Comparison of ENCODE assay signal across 8 mouse cellular contexts in the genomic region with DNA sequence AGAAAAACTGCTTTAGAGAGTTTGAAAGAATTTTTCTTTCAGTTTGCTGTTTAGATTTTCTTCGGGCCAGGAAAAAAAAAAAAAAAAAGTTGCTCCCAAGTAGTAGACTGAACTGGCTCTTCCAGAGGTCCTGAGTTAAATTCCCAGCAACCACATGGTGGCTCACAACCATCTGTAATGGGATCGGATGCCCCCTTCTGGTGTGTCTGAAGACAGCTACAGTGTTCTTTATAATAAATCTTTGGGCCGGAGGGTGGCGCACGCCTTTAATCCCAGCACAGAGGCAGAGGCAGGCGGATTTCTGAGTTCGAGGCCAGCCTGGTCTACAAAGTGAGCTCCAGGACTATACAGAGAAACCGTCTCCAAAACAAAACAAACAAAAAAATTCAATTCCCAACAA. TPM values are rescaled to one million over a fixed set of nuclear protein-coding genes. Genes with fewer than 3 reads are reported as not detected.
DNase-seq lines count a peak whose midpoint lies in the region; ATAC-seq and TF ChIP-seq lines count a peak whose summit lies in the region.
"Not testable (repeated sequence)": the region's sequence is repeated elsewhere in the genome, so short reads cannot be mapped to it uniquely, and the experiment has no call there.

No protein-coding gene starts in this region.

- H3K4me2 ChIP-seq in intestine, embryonic 14.5 days (ENCODE audit: low read length), result peak overlapping the region; percentile 65
- peak overlapping the region; percentile 49 for H3K4me2 ChIP-seq in lung, embryonic 16.5 days (ENCODE audit: low read depth, low read length)

- not testable (repeated sequence) for H3K9me3 ChIP-seq in MEL (replicated peaks; ENCODE audit: insufficient read depth, low read length); intestine, embryonic 14.5 days (ENCODE audit: control insufficient read depth, low read length); lung, embryonic 16.5 days (ENCODE audit: control insufficient read depth, low read length)

- TF ChIP-seq CTCF in MEL (IDR thresholded peaks at IDR 0.05 in 2 of 3, conservative IDR thresholded peaks at IDR 0.05 in 1 of 3; ENCODE audit: control insufficient read depth in 1 of 3, insufficient read depth in 1 of 3, low read depth in 2 of 3, low read length in 3 of 3, poor library complexity in 1 of 3, severe bottlenecking in 1 of 3), result peak; percentile 14 to 80 (median 27); a peak in 4 of 6 replicates
- TF ChIP-seq CTCF in cortical plate, adult 2 months (IDR thresholded peaks at IDR 0.05; ENCODE audit: extremely low read depth, insufficient read depth, low read length), result 0 out of 2 replicates have a peak, but pooled peaks have one; percentile 11

- peak overlapping the region; percentile 86 for H3K27ac ChIP-seq in MEL (ENCODE audit: control insufficient read depth, low read depth, low read length)
- H3K27ac ChIP-seq in cortical plate, adult 2 months (ENCODE audit: insufficient read depth, low read length), result not testable (repeated sequence)
- peak overlapping the region; percentile 80 for H3K27ac ChIP-seq in intestine, embryonic 14.5 days (ENCODE audit: low read depth)
- peak overlapping the region; percentile 98 for H3K27ac ChIP-seq in lung, embryonic 16.5 days (ENCODE audit: low read length)

- peak; percentile 24 for TF ChIP-seq RAD21 in MEL (IDR thresholded peaks at IDR 0.05; ENCODE audit: low read depth, low read length)

- H3K27me3 ChIP-seq in MEL (ENCODE audit: control insufficient read depth in 1 of 2, insufficient read depth in 2 of 2, low read length in 2 of 2); intestine, embryonic 14.5 days (replicated peaks; ENCODE audit: control insufficient read depth, insufficient read depth, low read length); lung, embryonic 16.5 days (ENCODE audit: control insufficient read depth, insufficient read depth, low read depth, low read length): not testable (repeated sequence)

- intact Hi-C loops in gastrocnemius, postnatal 14 days (cut with DNase I; ENCODE audit: low total_unique reads), result not testable (repeated sequence)

- H3K9ac ChIP-seq in MEL (ENCODE audit: control insufficient read depth, low read depth, low read length, poor library complexity, severe bottlenecking), result peak overlapping the region; percentile 94
- peak overlapping the region; percentile 23; the same call in 1 of the 2 replicates for H3K9ac ChIP-seq in intestine, embryonic 14.5 days (ENCODE audit: low read length)
- peak overlapping the region; percentile 81 for H3K9ac ChIP-seq in lung, embryonic 16.5 days (ENCODE audit: low read length)

- H3K4me1 ChIP-seq in MEL (ENCODE audit: control insufficient read depth in 1 of 2, insufficient read depth in 2 of 2, low read length in 2 of 2), result peaks cover 0 to 12% of the 10 kb centered on the region in 2 experiments
- H3K4me1 ChIP-seq in cortical plate, adult 2 months (ENCODE audit: control insufficient read depth, insufficient read depth, low read length); lung, embryonic 16.5 days (replicated peaks; ENCODE audit: control insufficient read depth, insufficient read depth, low read length): not testable (repeated sequence)
- peaks cover 11% of the 10 kb centered on the region for H3K4me1 ChIP-seq in intestine, embryonic 14.5 days (replicated peaks; ENCODE audit: control insufficient read depth, insufficient read depth, low read length)

- WGBS in intestine, embryonic 14.5 days, result 25% methylated on average over 8 of the region's 8 CpGs
- WGBS in lung, embryonic 16.5 days, result 26% methylated on average over 8 of the region's 8 CpGs

- ATAC-seq in intestine, embryonic 14.5 days (replicated peaks; ENCODE audit: low FRiP score, low TSS enrichment, low read depth), result peak; percentile 61
- ATAC-seq in lung, embryonic 16.5 days (ENCODE audit: low read depth), result peak; percentile 56

- not testable (repeated sequence) for TF ChIP-seq EP300 in MEL (IDR thresholded peaks at IDR 0.05; ENCODE audit: low read depth in 1 of 2, low read length in 2 of 2)

- H3K79me2 ChIP-seq in MEL (ENCODE audit: control insufficient read depth, insufficient read depth, low read length, poor library complexity), result peaks cover 38% of the 10 kb centered on the region

- H3K4me3 ChIP-seq in MEL (ENCODE audit: control insufficient read depth in 1 of 2, insufficient read depth in 1 of 2, low read depth in 2 of 2, low read length in 2 of 2), result peak overlapping the region; percentile 61 to 87
- H3K4me3 ChIP-seq in cortical plate, adult 2 months (ENCODE audit: insufficient read depth, low read length), result peak overlapping the region; percentile 31
- peak overlapping the region; percentile 92 for H3K4me3 ChIP-seq in intestine, embryonic 14.5 days (ENCODE audit: low read depth, low read length)
- H3K4me3 ChIP-seq in lung, embryonic 16.5 days (ENCODE audit: low read length), result peak overlapping the region; percentile 88

- not testable (repeated sequence) for DNase-seq in MEL (ENCODE audit: low read depth, low spot score)
- DNase-seq in gastrocnemius, postnatal 14 days, result peak; percentile 18
- peak; percentile 65 for DNase-seq in intestine, embryonic 14.5 days (ENCODE audit: low spot score)
- peak; percentile 27 for DNase-seq in left cerebral cortex, adult 11 months (ENCODE audit: low spot score)
- DNase-seq in ovary, postnatal 10 days (ENCODE audit: low spot score), result peak; percentile 6
- peak; percentile 39 for DNase-seq in testis, postnatal 14 days (ENCODE audit: low spot score)

- H3K36me3 ChIP-seq in MEL (ENCODE audit: control insufficient read depth in 1 of 2, insufficient read depth in 2 of 2, low read length in 2 of 2), result peaks cover 0 to 16% of the 10 kb centered on the region in 2 experiments; a peak in 2 of 4 replicates
- H3K36me3 ChIP-seq in intestine, embryonic 14.5 days (ENCODE audit: control insufficient read depth, insufficient read depth, low read length); lung, embryonic 16.5 days (ENCODE audit: control insufficient read depth, insufficient read depth, low read length): not testable (repeated sequence)

- TF ChIP-seq POLR2A in MEL (IDR thresholded peaks at IDR 0.05; ENCODE audit: control insufficient read depth in 1 of 2, insufficient read depth in 1 of 2, low read depth in 1 of 2, low read length in 2 of 2, poor library complexity in 1 of 2); cortical plate, adult 2 months (IDR thresholded peaks at IDR 0.05; ENCODE audit: extremely low read depth, insufficient read depth, low read length): not testable (repeated sequence)

TF ChIP-seq in MEL, 35 proteins besides CTCF, POLR2A, EP300 and RAD21:
- peak; percentile 9; the same call in 1 of the 2 replicates for TF ChIP-seq TBP (IDR thresholded peaks at IDR 0.05; ENCODE audit: low read depth, low read length)
- peak; percentile 24; the same call in 1 of the 2 replicates for TF ChIP-seq ZC3H11A (IDR thresholded peaks at IDR 0.05; ENCODE audit: low read depth, low read length)
- TF ChIP-seq MYC (IDR thresholded peaks at IDR 0.05; ENCODE audit: low read depth, low read length), result peak; percentile 87; the same call in 1 of the 2 replicates
- TF ChIP-seq SMC3 (IDR thresholded peaks at IDR 0.05; ENCODE audit: low read depth, low read length), result peak; percentile 43
- 0 out of 2 replicates have a peak, but pooled peaks have one; percentile 21 for TF ChIP-seq JUND (IDR thresholded peaks at IDR 0.05; ENCODE audit: low read depth, low read length)
- TF ChIP-seq ZNF384 (IDR thresholded peaks at IDR 0.05; ENCODE audit: low read depth, low read length), result peak; percentile 72
- 0 out of 2 replicates have a peak, but pooled peaks have one; percentile 1 for TF ChIP-seq NRF1 (IDR thresholded peaks at IDR 0.05; ENCODE audit: insufficient read depth, low read depth, low read length, poor library complexity, severe bottlenecking)
- 0 out of 2 replicates have a peak, but pooled peaks have one; percentile 17 for TF ChIP-seq GATA1 (IDR thresholded peaks at IDR 0.05; ENCODE audit: low read depth, low read length)

RNA-seq across cellular contexts. Expression of a gene that starts 0.6 kb away (rescaled TPM):
- total RNA-seq in MEL (2012; rRNA removed), result 20.0 and 22.1 TPM in 2 replicates
- 10 to 100 TPM in 1 of 2 experiments, not detected in 1; 21.2 TPM for polyA plus RNA-seq in MEL (2012; ENCODE audit: insufficient read depth in 1 of 2, insufficient read length in 2 of 2, low read depth in 1 of 2, low replicate concordance in 2 of 2, missing spikeins in 1 of 2)
- 0.28 and 0.56 TPM in 2 replicates for polyA plus RNA-seq in cortical plate, adult 2 months (2012; rRNA removed)
- total RNA-seq in gastrocnemius, postnatal 14 days (2021), result 1 to 10 TPM; 1.3 to 1.4 TPM
- 55.6 and 58.7 TPM in 2 replicates for polyA plus RNA-seq in intestine, embryonic 14.5 days (2014; fragmentation: Nextera tagmentation; extraction: Ambion mirVana)
- 58.7 and 66.7 TPM in 2 replicates for polyA plus RNA-seq in lung, embryonic 16.5 days (2015; fragmentation: Nextera tagmentation; extraction: Ambion mirVana)

RNA-seq across cellular contexts. Expression of a gene that starts 52.4 kb away (rescaled TPM):
- total RNA-seq in MEL (2012; rRNA removed), result not detected in 2 replicates
- polyA plus RNA-seq in MEL (2012; ENCODE audit: insufficient read depth in 1 of 2, insufficient read length in 2 of 2, low read depth in 1 of 2, low replicate concordance in 2 of 2, missing spikeins in 1 of 2), result under 1 TPM in 1 of 2 experiments, not detected in 1; 0.21 TPM
- not detected in 2 replicates for polyA plus RNA-seq in cortical plate, adult 2 months (2012; rRNA removed)
- not detected for total RNA-seq in gastrocnemius, postnatal 14 days (2021)
- not detected in 2 replicates for polyA plus RNA-seq in intestine, embryonic 14.5 days (2014; fragmentation: Nextera tagmentation; extraction: Ambion mirVana)
- polyA plus RNA-seq in lung, embryonic 16.5 days (2015; fragmentation: Nextera tagmentation; extraction: Ambion mirVana), result not detected in 2 replicates

Comparison
In these comparisons a context has a peak if more than half of its experiments do, and no peak if none do; other contexts are left out.
1. H3K4me3 ChIP-seq: peak in every context shown above with its lines; median percentile 92 in intestine, embryonic 14.5 days; 88 in lung, embryonic 16.5 days; 74 in MEL; 31 in cortical plate, adult 2 months.
2. H3K9ac ChIP-seq: peak in every context shown above with its lines; median percentile 94 in MEL; 81 in lung, embryonic 16.5 days; 23 in intestine, embryonic 14.5 days.
3. RNA of a gene that starts 0.6 kb away (polyA plus RNA-seq): 58.7 to 66.7 TPM in lung, embryonic 16.5 days, 55.6 to 58.7 TPM in intestine, embryonic 14.5 days and 21.2 TPM in MEL; 0.28 to 0.56 TPM in cortical plate, adult 2 months; every median in the first group is over 10 times any median in the second.